Mouse (Mus musculus): ENCODE data around the gene Miox. TPM values are rescaled to one million over a fixed set of nuclear protein-coding genes. Genes with fewer than 3 reads are reported as not detected.

The Miox gene
- total RNA-seq, 2 experiments from 2014 or later, result not detected

- DNase-seq, result peak; percentile 33
These were observed 18.1 kb upstream of the Miox start for GRCm38 (mm10) chr15:89316146-89316545.

GRCm38 (mm10) chr15:89321264-89321663 is 12.9 kb upstream of the Miox start:
- DNase-seq, result no peak

- DNase-seq, result no peak
These were observed 11.3 kb upstream of the Miox start, which contains the start of gene Adm2 for GRCm38 (mm10) chr15:89322670-89323522. Gene Adm2, plus strand, starts transcription at chr15:89322720.

- DNase-seq, result no peak
These were observed 10.5 kb upstream of the Miox start for GRCm38 (mm10) chr15:89323656-89324055.

- no peak for DNase-seq
These were observed 7.8 kb upstream of the Miox start for GRCm38 (mm10) chr15:89326441-89326840.

- DNase-seq, result no peak
These were observed 758 bp downstream of the Miox start for GRCm38 (mm10) chr15:89334774-89335537.

- DNase-seq, result no peak
These were observed 2.2 kb downstream of the Miox start for GRCm38 (mm10) chr15:89336422-89336821.

- no peak for DNase-seq
These were observed 5.5 kb downstream of the Miox start for GRCm38 (mm10) chr15:89339696-89340095.

- DNase-seq, result no peak
These were observed 5.9 kb downstream of the Miox start for GRCm38 (mm10) chr15:89340136-89340535.

GRCm38 (mm10) chr15:89341678-89342077 is 7.5 kb downstream of the Miox start:
- no peak for DNase-seq

- no peak for DNase-seq
These were observed 9.1 kb downstream of the Miox start for GRCm38 (mm10) chr15:89343325-89343724.

GRCm38 (mm10) chr15:89350447-89350846 is 16.2 kb downstream of the Miox start:
- no peak for DNase-seq

- DNase-seq, result no peak
These were observed 17.1 kb downstream of the Miox start for GRCm38 (mm10) chr15:89351302-89351701.

GRCm38 (mm10) chr15:89352054-89352453 is 17.9 kb downstream of the Miox start:
- no peak for DNase-seq

GRCm38 (mm10) chr15:89352795-89353194 is 18.6 kb downstream of the Miox start:
- DNase-seq, result no peak

GRCm38 (mm10) chr15:89353837-89354236 is 19.6 kb downstream of the Miox start:
- DNase-seq, result no peak

- DNase-seq, result no peak
These were observed 20.3 kb downstream of the Miox start for GRCm38 (mm10) chr15:89354455-89354854.

- DNase-seq, result peak; percentile 97
These were observed 21.3 kb downstream of the Miox start, which contains the start of the genes Lmf2 and Ncaph2 for GRCm38 (mm10) chr15:89355241-89356187. Gene Lmf2, minus strand, starts transcription at chr15:89355659. Gene Ncaph2, plus strand, starts transcription at chr15:89355719.

GRCm38 (mm10) chr15:89356372-89356771 is 22.2 kb downstream of the Miox start:
- DNase-seq, result peak; percentile 82

GRCm38 (mm10) chr15:89358784-89359183 is 24.6 kb downstream of the Miox start:
- DNase-seq, result no peak

- DNase-seq, result no peak
These were observed 28.9 kb downstream of the Miox start for GRCm38 (mm10) chr15:89363051-89363450.

- DNase-seq, result no peak
These were observed 30.9 kb downstream of the Miox start for GRCm38 (mm10) chr15:89365141-89365551.

Measured in heart, postnatal 4 days (tissue).